Mouse (Mus musculus) erythroblast, embryonic 14.5 days (primary cell): ENCODE measurements around the gene Ispd. TPM values are rescaled to one million over a fixed set of nuclear protein-coding genes. Genes with fewer than 3 reads are reported as not detected.

Source experiments
- H3K27me3 ChIP-seq: 2 replicates; pipeline ENCODE4 v1.6.1; 2012; ENCODE audit warnings: inconsistent platforms; ENCODE audit not compliant: control insufficient read depth
- H3K36me3 ChIP-seq: 2 replicates; pipeline ENCODE4 v1.6.1; 2012; ENCODE audit warnings: mild to moderate bottlenecking, inconsistent platforms; ENCODE audit not compliant: control insufficient read depth
- H3K4me1 ChIP-seq: 2 replicates; pipeline ENCODE4 v1.6.1; 2012; ENCODE audit warnings: inconsistent platforms; ENCODE audit not compliant: control insufficient read depth
- H3K4me3 ChIP-seq: replicated peaks from 2 replicates; pipeline ENCODE3; 2012; ENCODE audit warnings: moderate library complexity, mild to moderate bottlenecking, inconsistent platforms
- H3K9me3 ChIP-seq: 2 replicates; pipeline ENCODE4 v1.6.1; 2012; ENCODE audit warnings: low read length, inconsistent platforms, mixed read lengths; ENCODE audit not compliant: control insufficient read depth
- GATA1 ChIP-seq: IDR thresholded peaks from 2 replicates; pipeline ENCODE4 v1.6.1; 2012; ENCODE audit warnings: low read length, inconsistent platforms, mixed read lengths
- TAL1 ChIP-seq: IDR thresholded peaks from 3 replicates; pipeline ENCODE4 v1.6.1; 2012; ENCODE audit warnings: low read length, inconsistent platforms, mixed read lengths
- polyA plus RNA-seq: library from polyadenylated mRNA; stranded (reverse); fragments of >175 nt; gene quantifications from 2 replicates; pipeline ENCODE4 v1.2.3, GENCODE M21; 2012

Gene Ispd
- polyA plus RNA-seq, 1 experiment: not detected

GRCm38 (mm10) chr12:36456002-36456401 lies 74.8 kb downstream of the Ispd start:
- Histone ChIP-seq H3K27me3 (no peaks in the 10 kb centered on the region), H3K9me3 (no peaks in the 10 kb centered on the region), H3K4me1 (no peaks in the 10 kb centered on the region), H3K36me3 (no peaks in the 10 kb centered on the region), H3K4me3 (no peak overlapping the region)
- no peak for TF ChIP-seq GATA1
- no peak for TF ChIP-seq TAL1

GRCm38 (mm10) chr12:36457726-36458125 lies 76.5 kb downstream of the Ispd start:
- H3K36me3 ChIP-seq: no peaks in the 10 kb centered on the region
- TF ChIP-seq TAL1 (no peak), GATA1 (no peak)
- H3K4me1 ChIP-seq: no peaks in the 10 kb centered on the region
- H3K27me3 ChIP-seq: no peaks in the 10 kb centered on the region
- no peak overlapping the region for H3K4me3 ChIP-seq
- H3K9me3 ChIP-seq: no peaks in the 10 kb centered on the region

- H3K36me3 ChIP-seq: no peaks in the 10 kb centered on the region
- H3K4me1 ChIP-seq: no peaks in the 10 kb centered on the region
- H3K27me3 ChIP-seq: no peaks in the 10 kb centered on the region
- no peaks in the 10 kb centered on the region for H3K9me3 ChIP-seq
- no peak overlapping the region for H3K4me3 ChIP-seq
- TF ChIP-seq GATA1 (no peak), TAL1 (no peak)
Observed at GRCm38 (mm10) chr12:36468325-36469044, 87.2 kb downstream of the Ispd start.

GRCm38 (mm10) chr12:36471411-36471810 lies 90.2 kb downstream of the Ispd start:
- Histone ChIP-seq H3K4me3 (no peak overlapping the region), H3K9me3 (no peaks in the 10 kb centered on the region), H3K4me1 (no peaks in the 10 kb centered on the region), H3K36me3 (no peaks in the 10 kb centered on the region), H3K27me3 (no peaks in the 10 kb centered on the region)
- TF ChIP-seq GATA1: no peak
- no peak for TF ChIP-seq TAL1

- H3K9me3 ChIP-seq: no peaks in the 10 kb centered on the region
- H3K27me3 ChIP-seq: no peaks in the 10 kb centered on the region
- TF ChIP-seq GATA1: no peak
- TF ChIP-seq TAL1: no peak
- H3K4me1 ChIP-seq: no peaks in the 10 kb centered on the region
- H3K36me3 ChIP-seq: no peaks in the 10 kb centered on the region
- H3K4me3 ChIP-seq: no peak overlapping the region
Observed at GRCm38 (mm10) chr12:36474171-36474570, 92.9 kb downstream of the Ispd start.

GRCm38 (mm10) chr12:36475269-36475668 lies 94.0 kb downstream of the Ispd start:
- no peaks in the 10 kb centered on the region for H3K36me3 ChIP-seq
- TF ChIP-seq TAL1 (no peak), GATA1 (no peak)
- no peak overlapping the region for H3K4me3 ChIP-seq
- no peaks in the 10 kb centered on the region for H3K9me3 ChIP-seq
- no peaks in the 10 kb centered on the region for H3K4me1 ChIP-seq
- no peaks in the 10 kb centered on the region for H3K27me3 ChIP-seq

- H3K4me3 ChIP-seq: no peak overlapping the region
- H3K9me3 ChIP-seq: no peaks in the 10 kb centered on the region
- no peaks in the 10 kb centered on the region for H3K36me3 ChIP-seq
- H3K27me3 ChIP-seq: no peaks in the 10 kb centered on the region
- TF ChIP-seq TAL1 (no peak), GATA1 (no peak)
- H3K4me1 ChIP-seq: no peaks in the 10 kb centered on the region
Observed at GRCm38 (mm10) chr12:36476476-36476875, 95.2 kb downstream of the Ispd start.

GRCm38 (mm10) chr12:36477501-36477900 lies 96.3 kb downstream of the Ispd start:
- no peaks in the 10 kb centered on the region for H3K4me1 ChIP-seq
- no peaks in the 10 kb centered on the region for H3K36me3 ChIP-seq
- H3K4me3 ChIP-seq: no peak overlapping the region
- H3K9me3 ChIP-seq: no peaks in the 10 kb centered on the region
- TF ChIP-seq TAL1 (no peak), GATA1 (no peak)
- no peaks in the 10 kb centered on the region for H3K27me3 ChIP-seq

GRCm38 (mm10) chr12:36477926-36478325 lies 96.7 kb downstream of the Ispd start:
- TF ChIP-seq GATA1: no peak
- no peak for TF ChIP-seq TAL1
- H3K36me3 ChIP-seq: no peaks in the 10 kb centered on the region
- H3K4me3 ChIP-seq: no peak overlapping the region
- H3K9me3 ChIP-seq: no peaks in the 10 kb centered on the region
- H3K27me3 ChIP-seq: no peaks in the 10 kb centered on the region
- H3K4me1 ChIP-seq: no peaks in the 10 kb centered on the region

GRCm38 (mm10) chr12:36481742-36482141 lies 100.5 kb downstream of the Ispd start:
- no peak overlapping the region for H3K4me3 ChIP-seq
- no peaks in the 10 kb centered on the region for H3K27me3 ChIP-seq
- TF ChIP-seq TAL1 (no peak), GATA1 (no peak)
- no peaks in the 10 kb centered on the region for H3K36me3 ChIP-seq
- no peaks in the 10 kb centered on the region for H3K9me3 ChIP-seq
- H3K4me1 ChIP-seq: no peaks in the 10 kb centered on the region
